Mouse (Mus musculus): Measurements from ENCODE around the gene Mat1a. TPM values are rescaled to one million over a fixed set of nuclear protein-coding genes. Genes with fewer than 3 reads are reported as not detected.

Gene Mat1a
- total and polyA plus RNA-seq, 3 experiments = 0.11 TPM; not detected in 2

DNA sequence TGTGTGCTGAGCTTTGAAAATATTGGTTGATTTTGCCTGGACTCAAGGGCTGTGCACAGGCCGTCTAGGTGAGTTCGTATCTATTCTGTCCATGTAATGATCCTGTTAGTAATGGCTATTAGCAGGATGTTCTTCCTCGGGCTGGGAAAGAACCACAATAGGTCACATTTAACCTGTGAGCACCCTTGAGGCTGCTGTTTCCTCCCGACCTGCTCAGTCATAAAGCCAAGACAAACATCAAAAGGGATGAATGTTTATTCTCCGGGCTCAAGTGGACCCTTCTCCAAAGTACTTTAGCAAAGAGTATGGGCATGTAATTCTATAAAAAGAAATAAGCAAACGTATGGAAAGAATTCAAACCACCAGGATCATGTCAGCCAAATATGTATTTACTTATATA is 41.2 kb downstream of the Mat1a start:
- no peaks in the 10 kb centered on the region for H3K9me3 ChIP-seq (replicated peaks)
- no peaks in the 10 kb centered on the region for H3K27me3 ChIP-seq (ENCODE audit: insufficient read depth, low read length)
- ATAC-seq (ENCODE audit: extremely low read depth, insufficient number of reproducible peaks, low FRiP score, poor library complexity, severe bottlenecking) (no peak), DNase-seq (ENCODE audit: low spot score) (no peak)
- no peak for TF ChIP-seq GATA2 (IDR thresholded peaks at IDR 0.05; ENCODE audit: borderline replicate concordance, low read depth, low read length)
- TF ChIP-seq TAL1 (conservative IDR thresholded peaks at IDR 0.05; ENCODE audit: low read depth, low read length) = no peak
- no peak for TF ChIP-seq GATA1 (IDR thresholded peaks at IDR 0.05; ENCODE audit: borderline replicate concordance, low read length)
- TF ChIP-seq CTCF (IDR thresholded peaks at IDR 0.05; ENCODE audit: low read depth, low read length) = no peak
- no peak for TF ChIP-seq POLR2AphosphoS5 (IDR thresholded peaks at IDR 0.05; ENCODE audit: insufficient replicate concordance, low read depth, low read length)
- no peak overlapping the region for H3K4me3 ChIP-seq (ENCODE audit: low read depth, low read length)
- no peaks in the 10 kb centered on the region for H3K4me1 ChIP-seq (ENCODE audit: insufficient read depth, low read depth, low read length)
- H3K36me3 ChIP-seq (replicated peaks) = no peaks in the 10 kb centered on the region

DNA sequence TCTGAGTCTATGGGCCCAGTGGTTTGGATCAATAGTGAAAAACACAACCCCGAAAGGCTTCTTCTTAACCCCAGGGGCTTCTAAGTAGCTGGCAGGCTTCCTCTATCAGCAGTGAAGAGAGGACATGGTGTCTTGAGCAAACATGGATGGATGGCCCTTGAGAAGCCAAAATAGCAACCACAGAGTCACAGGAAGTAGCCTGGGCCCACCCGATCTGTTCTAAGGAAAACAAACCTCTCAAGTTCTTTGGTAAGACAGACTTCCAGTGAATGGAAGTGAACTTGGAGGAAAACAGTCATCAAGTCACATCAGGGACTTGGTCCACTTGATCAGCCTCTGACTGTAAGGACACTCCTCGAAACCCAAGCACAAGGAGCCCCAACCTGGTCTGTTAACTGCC is 42.1 kb downstream of the Mat1a start:
- no peak for DNase-seq (ENCODE audit: low spot score)
- H3K9me3 ChIP-seq (replicated peaks) = no peaks in the 10 kb centered on the region
- H3K4me3 ChIP-seq (ENCODE audit: low read depth, low read length) = no peak overlapping the region
- H3K4me1 ChIP-seq (ENCODE audit: insufficient read depth, low read depth, low read length) = no peaks in the 10 kb centered on the region
- TF ChIP-seq GATA1 (IDR thresholded peaks at IDR 0.05; ENCODE audit: borderline replicate concordance, low read length) (no peak), TAL1 (conservative IDR thresholded peaks at IDR 0.05; ENCODE audit: low read depth, low read length) (no peak), CTCF (IDR thresholded peaks at IDR 0.05; ENCODE audit: low read depth, low read length) (no peak), POLR2AphosphoS5 (IDR thresholded peaks at IDR 0.05; ENCODE audit: insufficient replicate concordance, low read depth, low read length) (no peak), GATA2 (IDR thresholded peaks at IDR 0.05; ENCODE audit: borderline replicate concordance, low read depth, low read length) (no peak)
- H3K27me3 ChIP-seq (ENCODE audit: insufficient read depth, low read length) = no peaks in the 10 kb centered on the region
- no peak for ATAC-seq (ENCODE audit: extremely low read depth, insufficient number of reproducible peaks, low FRiP score, poor library complexity, severe bottlenecking)
- H3K36me3 ChIP-seq (replicated peaks) = no peaks in the 10 kb centered on the region

DNA sequence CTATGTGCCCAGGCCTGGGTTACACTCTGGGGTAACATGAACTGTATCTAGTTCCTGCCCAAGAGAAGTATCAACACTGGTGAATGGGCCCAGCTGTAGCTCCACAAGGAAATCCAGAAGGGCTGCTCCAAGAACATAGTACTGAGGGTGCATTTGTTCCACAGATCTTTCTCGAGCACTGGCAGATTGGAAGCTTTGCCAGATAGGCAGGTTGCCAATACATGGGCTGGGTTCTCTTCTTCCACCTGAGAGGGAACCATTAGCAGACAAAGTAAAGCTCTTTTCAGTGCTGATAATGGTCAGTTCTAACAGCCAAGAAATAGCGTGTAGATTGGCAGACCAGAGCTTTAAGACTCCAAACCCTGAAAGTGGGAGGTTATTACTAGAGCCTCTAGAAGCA is 42.5 kb downstream of the Mat1a start:
- H3K9me3 ChIP-seq (replicated peaks) = no peaks in the 10 kb centered on the region
- no peak for ATAC-seq (ENCODE audit: extremely low read depth, insufficient number of reproducible peaks, low FRiP score, poor library complexity, severe bottlenecking)

DNA sequence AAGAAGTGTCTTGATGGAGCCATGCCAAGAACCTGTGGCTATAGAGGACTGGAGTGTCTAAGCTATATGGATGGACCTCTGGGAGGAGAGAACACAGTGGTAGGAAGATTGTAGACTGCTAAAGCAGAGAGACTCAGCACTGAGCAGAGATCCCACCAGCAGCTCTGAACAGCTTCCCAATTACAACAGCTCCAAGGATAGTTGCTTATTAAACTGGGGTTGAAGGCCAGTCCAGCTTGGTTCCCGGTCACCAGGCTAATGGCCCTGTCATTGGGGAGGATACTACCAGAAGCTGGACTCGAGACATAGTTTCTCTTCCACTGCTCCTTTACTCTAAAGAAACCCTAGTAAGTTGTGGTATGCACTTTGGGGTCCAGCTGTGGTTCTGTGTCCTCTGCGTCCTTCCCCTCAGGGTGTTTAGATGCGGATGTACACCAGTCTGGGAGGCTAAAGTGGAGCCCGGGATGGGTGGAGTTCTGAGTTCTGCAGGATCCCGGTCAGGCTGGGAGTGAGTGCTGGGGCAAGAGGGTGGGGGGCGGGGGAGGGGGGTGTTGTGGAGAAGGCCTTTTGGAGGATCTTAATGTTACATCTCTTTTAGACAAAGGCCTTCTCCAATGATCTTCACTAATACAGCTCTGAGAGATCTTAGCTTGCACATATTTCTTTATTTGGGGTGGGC is 46.5 kb downstream of the Mat1a start, which contains the start of gene Mbl1:
TSS of gene Mbl1 (plus strand) at position 239 of the 679 bp plus-strand sequence.
- no peak for TF ChIP-seq TAL1 (conservative IDR thresholded peaks at IDR 0.05; ENCODE audit: low read depth, low read length)
- no peak for TF ChIP-seq GATA1 (IDR thresholded peaks at IDR 0.05; ENCODE audit: borderline replicate concordance, low read length)
- no peak for TF ChIP-seq POLR2AphosphoS5 (IDR thresholded peaks at IDR 0.05; ENCODE audit: insufficient replicate concordance, low read depth, low read length)
- no peak for TF ChIP-seq GATA2 (IDR thresholded peaks at IDR 0.05; ENCODE audit: borderline replicate concordance, low read depth, low read length)
- no peak for TF ChIP-seq CTCF (IDR thresholded peaks at IDR 0.05; ENCODE audit: low read depth, low read length)
- no peaks in the 10 kb centered on the region for H3K36me3 ChIP-seq (replicated peaks)
- no peaks in the 10 kb centered on the region for H3K4me1 ChIP-seq (ENCODE audit: insufficient read depth, low read depth, low read length)
- DNase-seq (ENCODE audit: low spot score) (no peak), ATAC-seq (ENCODE audit: extremely low read depth, insufficient number of reproducible peaks, low FRiP score, poor library complexity, severe bottlenecking) (no peak)
- no peaks in the 10 kb centered on the region for H3K9me3 ChIP-seq (replicated peaks)
- H3K27me3 ChIP-seq (ENCODE audit: insufficient read depth, low read length) = no peaks in the 10 kb centered on the region
- H3K4me3 ChIP-seq (ENCODE audit: low read depth, low read length) = no peak within 1 kb of the TSS

More for the DNA sequence above, 42.5 kb downstream of the Mat1a start:
- Histone ChIP-seq H3K27me3 (ENCODE audit: insufficient read depth, low read length) (no peaks in the 10 kb centered on the region), H3K4me1 (ENCODE audit: insufficient read depth, low read depth, low read length) (no peaks in the 10 kb centered on the region), H3K36me3 (replicated peaks) (no peaks in the 10 kb centered on the region), H3K4me3 (ENCODE audit: low read depth, low read length) (no peak overlapping the region)
- DNase-seq (ENCODE audit: low spot score) = no peak
- TF ChIP-seq TAL1 (conservative IDR thresholded peaks at IDR 0.05; ENCODE audit: low read depth, low read length) (no peak), CTCF (IDR thresholded peaks at IDR 0.05; ENCODE audit: low read depth, low read length) (no peak), GATA1 (IDR thresholded peaks at IDR 0.05; ENCODE audit: borderline replicate concordance, low read length) (no peak), GATA2 (IDR thresholded peaks at IDR 0.05; ENCODE audit: borderline replicate concordance, low read depth, low read length) (no peak), POLR2AphosphoS5 (IDR thresholded peaks at IDR 0.05; ENCODE audit: insufficient replicate concordance, low read depth, low read length) (no peak)

DNA sequence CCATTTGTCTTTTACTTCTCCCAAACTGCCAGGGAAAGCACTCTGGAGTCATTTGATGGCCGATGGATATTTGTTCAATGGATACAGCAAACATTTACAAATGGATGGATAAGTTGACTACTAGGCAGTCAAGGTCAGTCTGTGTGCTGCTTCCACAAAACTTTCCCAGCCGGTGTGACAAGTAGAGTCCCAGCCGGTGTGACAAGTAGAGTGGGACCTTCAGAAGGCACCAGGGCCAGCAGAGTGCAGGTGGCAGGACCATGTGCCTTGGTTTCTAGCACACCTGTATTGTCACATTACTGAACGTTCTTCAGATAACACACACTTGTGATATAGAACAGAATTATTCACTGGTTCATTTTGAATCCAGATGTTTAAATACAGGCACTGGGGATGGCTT is 55.2 kb downstream of the Mat1a start:
- DNase-seq (ENCODE audit: low spot score) (no peak), ATAC-seq (ENCODE audit: extremely low read depth, insufficient number of reproducible peaks, low FRiP score, poor library complexity, severe bottlenecking) (no peak)
- Histone ChIP-seq H3K4me1 (ENCODE audit: insufficient read depth, low read depth, low read length) (no peaks in the 10 kb centered on the region), H3K4me3 (ENCODE audit: low read depth, low read length) (no peak overlapping the region), H3K9me3 (replicated peaks) (no peaks in the 10 kb centered on the region), H3K27me3 (ENCODE audit: insufficient read depth, low read length) (no peaks in the 10 kb centered on the region), H3K36me3 (replicated peaks) (no peaks in the 10 kb centered on the region)
- no peak for TF ChIP-seq GATA1 (IDR thresholded peaks at IDR 0.05; ENCODE audit: borderline replicate concordance, low read length)
- TF ChIP-seq TAL1 (conservative IDR thresholded peaks at IDR 0.05; ENCODE audit: low read depth, low read length) = no peak
- TF ChIP-seq CTCF (IDR thresholded peaks at IDR 0.05; ENCODE audit: low read depth, low read length) = no peak
- TF ChIP-seq GATA2 (IDR thresholded peaks at IDR 0.05; ENCODE audit: borderline replicate concordance, low read depth, low read length) = no peak
- TF ChIP-seq POLR2AphosphoS5 (IDR thresholded peaks at IDR 0.05; ENCODE audit: insufficient replicate concordance, low read depth, low read length) = no peak

DNA sequence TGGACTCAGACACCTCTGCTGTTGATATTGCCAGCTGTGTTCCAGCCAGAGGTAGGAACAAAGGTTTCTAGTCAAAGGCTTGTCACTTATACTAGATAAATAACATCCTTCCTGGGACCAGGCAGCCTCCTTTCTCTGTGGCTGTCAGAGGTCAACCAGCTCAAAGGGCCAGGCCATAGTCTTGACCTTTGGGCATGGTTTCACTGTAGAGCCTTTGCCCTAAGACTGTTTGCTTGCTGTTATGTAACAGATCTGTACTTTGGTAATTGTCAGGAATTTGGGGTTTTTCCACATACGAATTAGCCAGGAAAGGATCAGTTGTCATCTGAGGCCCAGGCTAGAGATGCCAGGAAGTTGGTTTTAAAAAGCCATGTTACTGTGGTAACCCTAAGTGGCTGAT is 55.9 kb downstream of the Mat1a start:
- TF ChIP-seq TAL1 (conservative IDR thresholded peaks at IDR 0.05; ENCODE audit: low read depth, low read length) (no peak), GATA2 (IDR thresholded peaks at IDR 0.05; ENCODE audit: borderline replicate concordance, low read depth, low read length) (no peak), POLR2AphosphoS5 (IDR thresholded peaks at IDR 0.05; ENCODE audit: insufficient replicate concordance, low read depth, low read length) (no peak), GATA1 (IDR thresholded peaks at IDR 0.05; ENCODE audit: borderline replicate concordance, low read length) (no peak), CTCF (IDR thresholded peaks at IDR 0.05; ENCODE audit: low read depth, low read length) (no peak)
- Histone ChIP-seq H3K36me3 (replicated peaks) (no peaks in the 10 kb centered on the region), H3K27me3 (ENCODE audit: insufficient read depth, low read length) (no peaks in the 10 kb centered on the region), H3K9me3 (replicated peaks) (no peaks in the 10 kb centered on the region), H3K4me3 (ENCODE audit: low read depth, low read length) (no peak overlapping the region), H3K4me1 (ENCODE audit: insufficient read depth, low read depth, low read length) (no peaks in the 10 kb centered on the region)
- no peak for DNase-seq (ENCODE audit: low spot score)
- no peak for ATAC-seq (ENCODE audit: extremely low read depth, insufficient number of reproducible peaks, low FRiP score, poor library complexity, severe bottlenecking)
